Mouse (Mus musculus) neural tube, embryonic 15.5 days (tissue): Measurements from ENCODE around the gene Eps8l3. TPM values are rescaled to one million over a fixed set of nuclear protein-coding genes. Genes with fewer than 3 reads are reported as not detected.

Experiments used
- ATAC-seq: fragments of 200-750 bp; cut with Nextera tagmentation; 2 replicates; pipeline ENCODE4 v1.8.0; 2017; ENCODE audit warnings: mild to moderate bottlenecking, moderate TSS enrichment, moderate library complexity; ENCODE audit not compliant: low FRiP score
- H3K27ac ChIP-seq: fragments of 300-500 bp; sonication (generic); replicated peaks from 2 replicates; pipeline ENCODE4 v1.5.1; 2015; ENCODE audit warnings: mild to moderate bottlenecking, inconsistent platforms
- H3K27me3 ChIP-seq: fragments of 300-500 bp; sonication (generic); replicated peaks from 2 replicates; pipeline ENCODE4 v1.6.1; 2015; ENCODE audit warnings: inconsistent platforms
- H3K36me3 ChIP-seq: fragments of 300-500 bp; sonication (generic); 2 replicates; pipeline ENCODE4 v1.6.1; 2015; ENCODE audit warnings: inconsistent platforms
- H3K4me1 ChIP-seq: fragments of 300-500 bp; sonication (generic); 2 replicates; pipeline ENCODE4 v1.6.1; 2015; ENCODE audit warnings: inconsistent platforms
- H3K4me2 ChIP-seq: fragments of 300-500 bp; sonication (generic); 2 replicates; pipeline ENCODE4 v1.6.1; 2015; ENCODE audit warnings: inconsistent platforms, mild to moderate bottlenecking, moderate library complexity
- H3K4me3 ChIP-seq: fragments of 300-500 bp; sonication (generic); replicated peaks from 2 replicates; pipeline ENCODE4 v1.5.1; 2015; ENCODE audit warnings: mild to moderate bottlenecking, inconsistent platforms
- H3K9ac ChIP-seq: fragments of 300-500 bp; sonication (generic); replicated peaks from 2 replicates; pipeline ENCODE4 v1.6.1; 2015; ENCODE audit warnings: mild to moderate bottlenecking, inconsistent platforms
- H3K9me3 ChIP-seq: fragments of 300-500 bp; sonication (generic); replicated peaks from 2 replicates; pipeline ENCODE4 v1.6.1; 2016; ENCODE audit warnings: inconsistent platforms
- WGBS: fragments of 180-500 bp; shearing (Covaris S2); methylation state at CpG from one replicate; pipeline ENCODE4 v1.1.7; 2015; ENCODE audit warnings: mixed read lengths; 5-methylcytosine and 5-hydroxymethylcytosine counted together
- polyA plus RNA-seq: library from polyadenylated mRNA; unstranded; fragments of >200 nt; fragmentation: Nextera tagmentation; extraction: Ambion mirVana; gene quantifications from 2 replicates; pipeline ENCODE4 v1.2.1, GENCODE M21; 2015

The Eps8l3 gene
- polyA plus RNA-seq, 1 experiment from 2014 or later, result not detected

GRCm38 (mm10) chr3:107841370-107841769 is 35.7 kb upstream of the Eps8l3 start:
- Histone ChIP-seq H3K4me1 (peaks cover 6% of the 10 kb centered on the region; the same call in 1 of the 2 replicates), H3K36me3 (no peaks in the 10 kb centered on the region), H3K9me3 (no peaks in the 10 kb centered on the region), H3K4me3 (no peak overlapping the region), H3K9ac (no peak overlapping the region), H3K4me2 (no peak overlapping the region), H3K27ac (no peak overlapping the region), H3K27me3 (no peaks in the 10 kb centered on the region)
- WGBS, result 76% methylated on average over 7 of the region's 7 CpGs
- no peak for ATAC-seq

DNA sequence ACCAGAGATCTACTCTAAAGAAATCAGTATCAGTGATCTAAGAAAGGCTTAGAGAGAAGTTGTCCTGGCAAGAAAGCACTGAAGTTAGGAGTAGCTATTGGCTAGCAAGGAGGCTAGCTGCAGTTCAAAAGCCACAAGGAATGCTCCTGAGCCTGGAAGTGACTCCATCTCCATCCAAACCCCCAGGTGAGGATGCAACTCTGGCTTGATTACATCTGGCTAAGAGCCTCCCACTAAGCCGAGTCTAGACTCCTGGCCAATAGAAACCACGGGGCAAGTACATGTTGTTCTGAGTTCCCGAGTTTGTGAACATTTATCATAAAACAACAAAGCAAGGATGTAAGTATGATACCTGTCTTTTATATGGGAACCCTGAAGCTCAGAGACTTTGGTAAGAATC is 33.6 kb upstream of the Eps8l3 start:
- Histone ChIP-seq H3K4me1 (peaks cover 12% of the 10 kb centered on the region), H3K9me3 (no peaks in the 10 kb centered on the region), H3K4me2 (no peak overlapping the region), H3K27me3 (no peaks in the 10 kb centered on the region), H3K4me3 (no peak overlapping the region), H3K27ac (no peak overlapping the region), H3K9ac (no peak overlapping the region), H3K36me3 (no peaks in the 10 kb centered on the region)
- 91% methylated on average over 3 of the region's 3 CpGs for WGBS
- ATAC-seq, result no peak

- Histone ChIP-seq H3K27ac (no peak overlapping the region), H3K4me2 (no peak overlapping the region)
- WGBS, result 61% methylated on average over 3 of the region's 3 CpGs
Observed at GRCm38 (mm10) chr3:107844001-107844400, 33.0 kb upstream of the Eps8l3 start.

GRCm38 (mm10) chr3:107844499-107844898 is 32.5 kb upstream of the Eps8l3 start:
- WGBS, result 52% methylated on average over 2 of the region's 2 CpGs
- Histone ChIP-seq H3K9me3 (no peaks in the 10 kb centered on the region), H3K27ac (no peak overlapping the region), H3K4me3 (no peak overlapping the region), H3K36me3 (no peaks in the 10 kb centered on the region), H3K4me2 (no peak overlapping the region), H3K4me1 (peaks cover 23% of the 10 kb centered on the region), H3K9ac (no peak overlapping the region), H3K27me3 (no peaks in the 10 kb centered on the region)
- ATAC-seq, result no peak

More at GRCm38 (mm10) chr3:107844001-107844400, 33.0 kb upstream of the Eps8l3 start:
- Histone ChIP-seq H3K27me3 (no peaks in the 10 kb centered on the region), H3K9ac (no peak overlapping the region), H3K36me3 (no peaks in the 10 kb centered on the region), H3K4me1 (peaks cover 18% of the 10 kb centered on the region), H3K9me3 (no peaks in the 10 kb centered on the region), H3K4me3 (no peak overlapping the region)
- ATAC-seq, result no peak

DNA sequence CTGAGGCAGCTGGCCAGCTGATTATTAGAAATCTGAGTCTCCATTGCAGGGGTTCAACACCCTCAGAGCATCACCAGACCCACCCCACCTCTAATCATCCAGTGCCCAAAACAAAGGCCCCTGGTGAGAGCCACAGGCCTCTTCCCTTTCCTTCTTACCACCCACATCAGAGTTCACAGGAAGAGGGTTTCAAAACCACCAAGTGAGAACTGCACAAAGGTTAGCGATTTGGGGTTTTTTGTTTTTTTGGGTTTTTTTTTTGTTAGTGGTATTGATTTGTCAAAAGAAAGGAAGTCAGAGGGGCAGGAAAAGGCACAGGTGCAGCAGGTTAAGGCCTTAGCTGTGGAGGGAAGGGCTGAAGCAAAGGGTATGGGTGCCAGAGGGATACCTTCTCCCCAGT is 30.9 kb upstream of the Eps8l3 start:
- Histone ChIP-seq H3K36me3 (no peaks in the 10 kb centered on the region), H3K27me3 (no peaks in the 10 kb centered on the region), H3K9ac (no peak overlapping the region), H3K27ac (no peak overlapping the region), H3K9me3 (no peaks in the 10 kb centered on the region), H3K4me2 (no peak overlapping the region), H3K4me3 (no peak overlapping the region), H3K4me1 (peaks cover 39% of the 10 kb centered on the region)
- WGBS, result 85% methylated on average over 1 of the region's 1 CpGs
- no peak for ATAC-seq

DNA sequence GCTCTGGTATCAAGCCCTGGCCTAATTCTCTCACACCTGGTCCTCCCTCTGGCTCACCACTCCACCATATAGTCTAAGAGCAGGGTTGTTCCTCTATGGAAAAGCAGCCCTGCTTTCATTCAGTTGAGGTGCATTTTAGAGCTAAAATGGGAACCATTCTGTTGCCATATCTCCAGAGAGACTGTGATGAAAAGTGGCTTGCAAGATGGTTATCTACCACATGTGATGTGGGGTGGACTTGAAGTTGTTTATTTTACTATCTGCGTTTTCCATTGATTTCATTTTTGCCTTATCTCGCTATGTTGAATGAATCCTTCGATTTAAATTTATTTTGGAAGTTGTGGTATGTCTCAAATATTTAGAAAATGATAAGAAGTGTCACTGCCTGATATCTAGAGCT is 30.2 kb upstream of the Eps8l3 start:
- Histone ChIP-seq H3K27me3 (no peaks in the 10 kb centered on the region), H3K9me3 (no peaks in the 10 kb centered on the region), H3K9ac (no peak overlapping the region), H3K27ac (no peak overlapping the region), H3K4me1 (peaks cover 39% of the 10 kb centered on the region), H3K4me3 (no peak overlapping the region), H3K4me2 (no peak overlapping the region), H3K36me3 (no peaks in the 10 kb centered on the region)
- WGBS, result 90% methylated on average over 3 of the region's 3 CpGs
- no peak for ATAC-seq

DNA sequence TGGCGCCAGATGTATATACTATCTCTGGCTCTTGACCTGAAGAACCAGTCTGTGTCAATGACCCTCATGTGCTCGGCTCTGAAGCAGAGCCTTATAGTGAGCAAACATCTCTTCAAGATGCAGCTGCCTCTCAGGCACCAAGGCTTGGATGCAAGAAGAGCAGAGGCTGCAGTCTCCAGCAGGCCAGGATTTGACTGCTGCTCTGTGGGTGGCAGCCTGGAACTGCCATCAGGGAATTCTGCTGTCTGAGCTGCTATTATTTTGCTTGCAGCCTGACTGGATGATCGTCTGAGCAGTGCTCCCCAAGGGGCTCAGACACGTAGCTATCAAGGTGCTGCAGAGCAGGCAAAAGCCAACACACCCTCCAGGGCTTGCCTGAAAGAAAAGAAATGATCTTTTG is 28.9 kb upstream of the Eps8l3 start:
- no peak for ATAC-seq
- 39% methylated on average over 4 of the region's 4 CpGs for WGBS

DNA sequence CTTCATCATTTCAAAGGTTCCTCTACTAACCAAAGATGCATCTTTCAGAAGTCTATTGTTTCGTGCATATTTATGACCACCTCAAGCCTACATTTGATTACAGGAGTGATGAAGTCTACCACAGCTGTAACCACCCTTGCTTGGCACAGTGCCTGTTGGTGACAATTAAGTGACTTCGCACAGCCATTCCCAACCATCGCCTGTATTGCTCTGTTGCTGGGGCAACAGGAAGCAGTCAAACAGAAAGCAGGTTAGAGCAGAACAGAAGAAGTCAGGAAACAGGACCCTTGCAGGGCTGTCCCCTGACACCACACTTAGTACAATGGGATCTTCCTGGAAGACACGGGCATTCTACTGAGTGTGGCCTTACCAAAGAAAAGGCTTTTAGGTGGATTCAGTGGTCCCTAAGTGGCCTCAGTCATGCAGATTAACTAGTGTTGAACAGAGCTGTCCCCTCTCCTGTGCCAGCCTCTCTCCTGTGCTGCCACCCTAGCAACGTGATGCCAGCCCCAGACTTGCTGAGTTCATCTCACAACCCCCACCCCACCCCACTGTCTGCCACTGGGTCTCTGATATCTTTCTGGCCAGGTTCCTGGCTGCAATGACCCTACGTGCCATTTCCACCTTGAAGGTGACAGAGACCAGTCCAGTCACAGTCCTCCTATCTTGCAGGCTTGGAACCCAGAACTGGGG is 27.9 kb upstream of the Eps8l3 start:
- no peak overlapping the region for H3K9ac ChIP-seq
- 38% methylated on average over 6 of the region's 6 CpGs for WGBS
- H3K4me1 ChIP-seq, result peaks cover 37% of the 10 kb centered on the region
- H3K27ac ChIP-seq, result no peak overlapping the region
- no peaks in the 10 kb centered on the region for H3K9me3 ChIP-seq
- ATAC-seq, result no peak
- no peaks in the 10 kb centered on the region for H3K27me3 ChIP-seq
- H3K4me3 ChIP-seq, result no peak overlapping the region
- H3K36me3 ChIP-seq, result no peaks in the 10 kb centered on the region
- H3K4me2 ChIP-seq, result no peak overlapping the region

More for the DNA sequence above, 28.9 kb upstream of the Eps8l3 start:
- Histone ChIP-seq H3K4me2 (no peak overlapping the region), H3K36me3 (no peaks in the 10 kb centered on the region), H3K9ac (no peak overlapping the region), H3K27me3 (no peaks in the 10 kb centered on the region), H3K4me3 (no peak overlapping the region), H3K27ac (no peak overlapping the region; the same call in 1 of the 2 replicates), H3K9me3 (no peaks in the 10 kb centered on the region), H3K4me1 (peaks cover 39% of the 10 kb centered on the region)

GRCm38 (mm10) chr3:107849693-107850031 is 27.4 kb upstream of the Eps8l3 start:
- WGBS, result 79% methylated on average over 2 of the region's 2 CpGs
- Histone ChIP-seq H3K27me3 (no peaks in the 10 kb centered on the region), H3K27ac (no peak overlapping the region), H3K36me3 (no peaks in the 10 kb centered on the region), H3K4me1 (peaks cover 33% of the 10 kb centered on the region), H3K4me2 (no peak overlapping the region), H3K9ac (no peak overlapping the region), H3K9me3 (no peaks in the 10 kb centered on the region), H3K4me3 (no peak overlapping the region)
- ATAC-seq, result no peak

DNA sequence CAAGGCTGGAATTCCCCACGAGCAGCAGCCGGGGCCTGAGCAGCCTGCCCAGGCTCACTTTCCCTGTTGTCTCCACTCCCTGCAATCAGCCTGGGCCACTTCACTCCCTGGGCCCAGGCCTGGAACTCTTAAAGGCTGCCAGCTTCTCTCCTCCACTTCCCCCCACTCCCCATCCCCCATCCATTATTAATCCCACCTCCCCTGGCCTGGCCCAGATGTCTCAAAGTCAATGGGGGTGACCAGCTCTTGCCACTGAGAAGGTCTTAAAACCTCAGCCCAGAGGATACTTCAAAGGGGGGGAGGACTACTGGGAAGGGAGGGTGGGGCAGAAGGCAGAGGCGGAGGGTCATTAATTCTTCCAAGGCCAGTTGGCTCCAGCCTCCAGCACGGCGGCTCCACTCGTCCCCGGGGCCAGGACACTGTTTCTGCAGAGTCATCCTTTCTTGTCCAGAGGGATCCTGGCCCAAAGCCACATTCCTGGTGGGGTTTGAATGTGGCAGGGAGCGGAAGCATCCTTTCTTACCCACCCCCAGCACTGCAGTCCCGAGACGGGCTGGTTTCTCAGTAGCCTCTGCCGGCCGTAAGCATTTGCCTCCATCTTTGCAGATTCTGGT is 26.5 kb upstream of the Eps8l3 start:
- Histone ChIP-seq H3K4me2 (peak overlapping the region; percentile 40), H3K9me3 (no peaks in the 10 kb centered on the region), H3K4me3 (no peak overlapping the region), H3K27ac (peak overlapping the region; percentile 51), H3K27me3 (no peaks in the 10 kb centered on the region), H3K4me1 (peaks cover 33% of the 10 kb centered on the region), H3K36me3 (no peaks in the 10 kb centered on the region), H3K9ac (no peak overlapping the region)
- WGBS, result 12% methylated on average over 12 of the region's 12 CpGs
- peak; percentile 71 for ATAC-seq

DNA sequence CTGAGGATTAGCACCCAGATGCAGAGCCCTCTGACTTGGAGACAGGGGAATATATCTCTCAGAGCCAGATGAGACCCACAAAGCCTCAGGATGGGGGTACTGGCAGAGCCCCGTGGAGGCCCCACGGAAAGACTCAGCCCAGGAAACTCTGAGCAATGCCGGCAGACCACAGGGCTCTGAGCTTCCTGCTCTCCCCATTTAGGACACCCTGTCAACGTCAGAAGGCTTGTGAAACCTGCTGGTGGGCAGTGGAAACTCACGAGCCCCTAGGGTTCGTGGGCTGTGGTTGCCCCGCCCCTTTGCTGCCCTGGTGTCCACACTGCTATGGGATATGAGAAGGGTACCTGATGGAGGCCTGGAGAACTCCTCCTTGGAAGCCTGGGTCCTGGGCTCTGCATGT is 24.2 kb upstream of the Eps8l3 start:
- Histone ChIP-seq H3K4me2 (no peak overlapping the region), H3K36me3 (no peaks in the 10 kb centered on the region), H3K4me3 (no peak overlapping the region), H3K27ac (no peak overlapping the region), H3K9me3 (no peaks in the 10 kb centered on the region), H3K4me1 (peaks cover 33% of the 10 kb centered on the region), H3K27me3 (no peaks in the 10 kb centered on the region), H3K9ac (no peak overlapping the region)
- ATAC-seq, result no peak
- WGBS, result 59% methylated on average over 7 of the region's 7 CpGs
